Mouse (Mus musculus) neural tube, embryonic 14.5 days (tissue): ENCODE results near the gene BC005624. TPM values are rescaled to one million over a fixed set of nuclear protein-coding genes. Genes with fewer than 3 reads are reported as not detected.

Source experiments
- ATAC-seq: fragments of 200-750 bp; cut with Nextera tagmentation; 2 replicates; pipeline ENCODE4 v1.8.0; 2017; ENCODE audit warnings: low read depth, mild to moderate bottlenecking, moderate TSS enrichment, moderate library complexity
- H3K27ac ChIP-seq: fragments of 300-500 bp; sonication (generic); 2 replicates; pipeline ENCODE4 v1.5.1; 2014; ENCODE audit warnings: low read depth, mild to moderate bottlenecking, control low read depth, low read length, moderate library complexity, mixed read lengths
- H3K27me3 ChIP-seq: fragments of 300-500 bp; sonication (generic); 2 replicates; pipeline ENCODE4 v1.6.1; 2014; ENCODE audit warnings: low read length; ENCODE audit not compliant: control insufficient read depth, insufficient read depth
- H3K36me3 ChIP-seq: fragments of 300-500 bp; sonication (generic); 2 replicates; pipeline ENCODE4 v1.6.1; 2014; ENCODE audit warnings: low read length, mixed read lengths; ENCODE audit not compliant: control insufficient read depth, insufficient read depth
- H3K4me1 ChIP-seq: fragments of 300-500 bp; sonication (generic); 2 replicates; pipeline ENCODE4 v1.6.1; 2014; ENCODE audit warnings: low read length; ENCODE audit not compliant: control insufficient read depth, insufficient read depth
- H3K4me2 ChIP-seq: fragments of 300-500 bp; sonication (generic); 2 replicates; pipeline ENCODE4 v1.6.1; 2014; ENCODE audit warnings: mild to moderate bottlenecking, low read depth, low read length, control low read depth
- H3K4me3 ChIP-seq: fragments of 300-500 bp; sonication (generic); 2 replicates; pipeline ENCODE4 v1.5.1; 2014; ENCODE audit warnings: low read depth, low read length, control low read depth, mixed read lengths
- H3K9ac ChIP-seq: fragments of 300-500 bp; sonication (generic); replicated peaks from 2 replicates; pipeline ENCODE4 v1.6.1; 2014; ENCODE audit warnings: low read depth, mild to moderate bottlenecking, control low read depth, low read length, mixed read lengths
- H3K9me3 ChIP-seq: fragments of 300-500 bp; sonication (generic); 2 replicates; pipeline ENCODE4 v1.6.1; 2016; ENCODE audit warnings: low read length; ENCODE audit not compliant: control insufficient read depth
- WGBS: fragments of 180-500 bp; shearing (Covaris S2); extraction: QIAGEN DNeasy Blood & Tissue Kit; methylation state at CpG from one replicate; pipeline ENCODE4 v1.1.7; 2014; 5-methylcytosine and 5-hydroxymethylcytosine counted together
- polyA plus RNA-seq: library from polyadenylated mRNA; unstranded; fragments of >200 nt; fragmentation: Nextera tagmentation; extraction: Ambion mirVana; gene quantifications from 2 replicates; pipeline ENCODE4 v1.2.1, GENCODE M21; 2014

Gene BC005624
- polyA plus RNA-seq, 1 experiment from 2014 or later = 75.7 TPM

DNA sequence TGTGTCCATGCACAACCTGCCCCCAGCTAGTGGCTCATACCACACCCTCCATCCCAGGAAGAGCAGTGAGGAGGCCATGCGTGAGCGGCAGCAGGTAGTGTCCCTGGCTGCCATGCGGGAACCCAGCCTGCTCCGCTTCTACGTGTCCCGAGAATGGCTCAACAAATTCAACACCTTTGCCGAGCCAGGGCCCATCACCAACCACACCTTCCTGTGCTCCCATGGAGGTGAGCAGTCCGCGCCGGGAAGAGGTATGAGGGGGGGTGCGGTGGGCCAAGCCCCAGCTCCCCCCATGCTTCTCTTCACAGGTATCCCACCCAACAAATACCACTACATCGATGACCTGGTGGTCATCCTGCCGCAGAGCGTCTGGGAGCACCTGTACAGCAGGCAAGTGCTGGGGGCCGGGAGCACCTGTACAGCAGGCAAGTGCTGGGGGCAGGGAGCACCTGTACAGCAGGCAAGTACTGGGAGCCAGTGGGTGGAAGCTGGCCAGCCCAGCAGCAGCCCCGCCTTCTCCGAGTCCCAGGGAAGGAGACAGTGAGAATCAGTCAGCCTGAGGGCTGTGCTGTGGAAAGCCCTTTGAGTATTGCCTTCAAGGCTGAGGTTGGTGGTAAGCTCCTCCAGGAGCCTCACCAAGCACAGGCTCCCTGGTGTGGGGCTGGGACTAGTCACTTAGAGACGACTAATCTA lies 35.8 kb upstream of the BC005624 start:
- Histone ChIP-seq H3K27ac (no peak overlapping the region), H3K4me1 (no peaks in the 10 kb centered on the region), H3K4me3 (no peak overlapping the region), H3K4me2 (no peak overlapping the region), H3K36me3 (peaks cover 59% of the 10 kb centered on the region), H3K9ac (no peak overlapping the region), H3K27me3 (no peaks in the 10 kb centered on the region), H3K9me3 (no peaks in the 10 kb centered on the region)
- ATAC-seq = no peak
- WGBS = 92% methylated on average over 18 of the region's 18 CpGs

DNA sequence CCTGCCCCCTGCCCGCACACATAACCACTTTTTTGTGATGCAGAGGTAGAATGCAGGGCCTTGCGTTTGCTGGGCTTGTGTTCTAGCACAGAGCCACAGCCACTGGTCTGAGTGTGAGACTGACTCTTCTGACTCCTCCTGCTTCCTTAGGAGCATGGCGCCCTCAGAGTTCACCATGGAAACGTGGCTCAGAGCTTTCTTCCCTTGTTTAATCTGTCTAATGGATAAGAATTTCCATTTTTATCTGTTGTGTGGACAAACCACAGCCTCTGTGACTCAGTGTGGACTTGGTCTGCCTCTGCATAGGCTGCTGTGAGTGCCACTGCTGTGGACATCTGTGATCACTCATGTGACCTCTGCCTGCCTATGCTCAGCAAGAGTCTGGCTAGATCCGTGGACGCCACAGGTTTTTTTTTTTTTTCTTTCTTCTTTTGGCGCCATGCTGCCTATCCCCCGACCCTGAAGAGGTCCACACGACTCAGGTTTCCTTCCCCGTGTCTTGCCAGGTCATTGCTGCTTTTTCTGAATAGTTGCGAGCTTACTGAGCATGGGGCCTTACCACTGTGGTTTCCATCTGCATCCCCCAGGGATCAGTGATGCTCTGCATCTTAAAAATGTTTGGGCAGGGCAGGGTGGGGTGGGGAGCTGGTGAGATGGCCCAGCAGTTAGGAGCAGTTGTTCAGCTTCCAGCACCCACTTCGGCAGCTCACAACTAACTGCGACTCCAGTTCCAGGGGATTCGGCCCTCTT lies 31.5 kb upstream of the BC005624 start:
- no peaks in the 10 kb centered on the region for H3K27me3 ChIP-seq
- H3K9ac ChIP-seq = no peak overlapping the region
- 75% methylated on average over 14 of the region's 14 CpGs for WGBS
- no peak for ATAC-seq
- H3K4me3 ChIP-seq = no peak overlapping the region
- peaks cover 44% of the 10 kb centered on the region for H3K36me3 ChIP-seq
- no peaks in the 10 kb centered on the region for H3K9me3 ChIP-seq
- no peaks in the 10 kb centered on the region for H3K4me1 ChIP-seq
- no peak overlapping the region for H3K4me2 ChIP-seq
- H3K27ac ChIP-seq = no peak overlapping the region

DNA sequence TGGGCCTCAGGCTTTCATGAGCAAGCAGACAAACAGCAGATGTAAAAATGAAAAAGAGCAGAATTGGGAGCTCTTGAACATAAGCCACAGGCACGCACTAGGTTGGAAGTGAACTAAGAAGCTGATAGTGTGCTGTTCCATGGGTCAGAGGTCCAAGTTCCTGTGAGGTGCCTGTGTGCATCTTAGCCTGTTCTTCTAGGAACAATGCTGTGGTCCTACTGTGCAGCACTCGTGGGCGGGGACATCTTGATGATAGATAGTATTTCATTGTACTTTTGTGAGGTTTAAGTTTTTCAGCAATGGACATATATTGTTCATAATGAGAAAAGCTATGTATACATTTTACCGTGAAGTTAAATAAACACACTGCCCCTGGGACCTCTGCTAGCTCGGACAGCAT lies 25.2 kb upstream of the BC005624 start:
- 87% methylated on average over 5 of the region's 5 CpGs for whole genome bisulfite sequencing
- peaks cover 48% of the 10 kb centered on the region for H3K36me3 ChIP-seq
- ATAC-seq = no peak
- no peak overlapping the region for H3K27ac ChIP-seq
- no peak overlapping the region for H3K4me2 ChIP-seq
- H3K9ac ChIP-seq = no peak overlapping the region
- H3K4me3 ChIP-seq = no peak overlapping the region
- no peaks in the 10 kb centered on the region for H3K9me3 ChIP-seq
- no peaks in the 10 kb centered on the region for H3K4me1 ChIP-seq
- no peaks in the 10 kb centered on the region for H3K27me3 ChIP-seq

DNA sequence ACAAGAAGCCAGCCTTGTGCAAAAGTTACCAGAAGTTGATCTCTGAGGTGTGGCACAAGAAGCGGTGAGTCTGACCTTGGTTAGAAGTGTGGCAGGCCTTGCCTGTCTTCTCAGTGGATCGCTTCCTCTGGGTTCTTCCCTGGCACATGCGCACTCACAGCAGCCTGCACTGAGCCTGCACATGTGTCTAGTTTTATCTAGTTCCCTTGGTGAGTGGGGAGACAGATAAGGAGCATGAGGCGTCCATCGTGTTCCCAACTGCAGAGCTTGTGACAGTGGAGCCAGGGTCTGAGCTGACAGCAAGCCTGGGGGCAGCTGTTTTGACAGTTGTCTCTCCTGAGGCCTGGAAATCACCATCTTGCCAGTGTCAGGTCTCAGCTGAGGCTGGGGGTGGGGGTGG lies 24.4 kb upstream of the BC005624 start:
- Histone ChIP-seq H3K36me3 (peaks cover 51% of the 10 kb centered on the region), H3K4me1 (no peaks in the 10 kb centered on the region), H3K9me3 (no peaks in the 10 kb centered on the region), H3K27me3 (no peaks in the 10 kb centered on the region), H3K27ac (no peak overlapping the region), H3K9ac (no peak overlapping the region), H3K4me2 (no peak overlapping the region), H3K4me3 (no peak overlapping the region)
- no peak for ATAC-seq
- WGBS = 67% methylated on average over 5 of the region's 5 CpGs

DNA sequence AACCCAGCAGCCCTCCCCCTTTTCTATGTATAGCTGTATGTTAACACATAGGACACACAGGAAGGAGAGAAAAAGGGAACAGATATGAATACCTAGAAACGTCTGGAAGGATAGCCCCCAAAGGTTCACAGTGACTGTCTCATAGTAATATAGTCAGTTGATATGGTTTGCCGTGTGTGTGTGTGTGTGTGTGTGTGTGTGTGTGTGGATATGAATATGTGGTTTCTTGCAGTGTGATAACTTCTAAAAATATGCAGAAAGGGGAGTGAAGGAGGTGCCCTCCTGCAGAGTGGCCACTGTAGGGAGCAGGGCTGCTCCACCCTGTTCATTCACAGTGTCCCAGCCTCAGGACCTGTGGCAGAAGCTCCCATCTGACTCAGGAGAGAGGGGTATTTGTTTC lies 23.5 kb upstream of the BC005624 start:
- no peak overlapping the region for H3K4me2 ChIP-seq
- no peaks in the 10 kb centered on the region for H3K9me3 ChIP-seq
- no peaks in the 10 kb centered on the region for H3K4me1 ChIP-seq
- H3K36me3 ChIP-seq = peaks cover 48% of the 10 kb centered on the region
- no peak overlapping the region for H3K9ac ChIP-seq
- H3K27ac ChIP-seq = no peak overlapping the region
- H3K4me3 ChIP-seq = no peak overlapping the region
- no peak for ATAC-seq
- WGBS = 69% methylated on average over 2 of the region's 2 CpGs
- H3K27me3 ChIP-seq = no peaks in the 10 kb centered on the region

DNA sequence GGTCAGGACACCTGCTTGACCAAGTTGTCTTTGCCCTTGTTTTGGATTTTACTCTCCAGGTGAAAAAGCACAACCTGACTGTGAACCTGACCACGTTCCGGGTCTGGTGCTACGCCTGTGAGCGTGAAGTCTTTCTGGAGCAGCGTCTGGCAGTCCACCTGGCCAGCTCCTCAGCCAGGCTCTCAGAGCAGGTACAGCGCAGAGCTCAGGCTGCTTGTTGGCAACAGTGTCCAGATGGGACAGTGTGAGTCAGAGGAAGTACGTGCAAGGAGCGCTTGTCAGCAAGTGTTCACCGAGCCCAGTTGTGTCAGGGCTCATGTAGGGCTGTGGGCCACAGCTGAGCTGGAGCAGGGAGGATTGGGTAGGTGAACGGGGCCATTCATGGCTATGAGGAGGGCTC lies 20.9 kb upstream of the BC005624 start:
- 0 out of 2 replicates have a peak, but pooled peaks cover 4% of the 10 kb centered on the region for H3K4me1 ChIP-seq
- H3K27ac ChIP-seq = no peak overlapping the region
- no peaks in the 10 kb centered on the region for H3K27me3 ChIP-seq
- WGBS = 95% methylated on average over 10 of the region's 10 CpGs
- peaks cover 50% of the 10 kb centered on the region for H3K36me3 ChIP-seq
- H3K4me3 ChIP-seq = no peak overlapping the region
- H3K9ac ChIP-seq = no peak overlapping the region
- H3K4me2 ChIP-seq = no peak overlapping the region
- H3K9me3 ChIP-seq = no peaks in the 10 kb centered on the region
- no peak for ATAC-seq

DNA sequence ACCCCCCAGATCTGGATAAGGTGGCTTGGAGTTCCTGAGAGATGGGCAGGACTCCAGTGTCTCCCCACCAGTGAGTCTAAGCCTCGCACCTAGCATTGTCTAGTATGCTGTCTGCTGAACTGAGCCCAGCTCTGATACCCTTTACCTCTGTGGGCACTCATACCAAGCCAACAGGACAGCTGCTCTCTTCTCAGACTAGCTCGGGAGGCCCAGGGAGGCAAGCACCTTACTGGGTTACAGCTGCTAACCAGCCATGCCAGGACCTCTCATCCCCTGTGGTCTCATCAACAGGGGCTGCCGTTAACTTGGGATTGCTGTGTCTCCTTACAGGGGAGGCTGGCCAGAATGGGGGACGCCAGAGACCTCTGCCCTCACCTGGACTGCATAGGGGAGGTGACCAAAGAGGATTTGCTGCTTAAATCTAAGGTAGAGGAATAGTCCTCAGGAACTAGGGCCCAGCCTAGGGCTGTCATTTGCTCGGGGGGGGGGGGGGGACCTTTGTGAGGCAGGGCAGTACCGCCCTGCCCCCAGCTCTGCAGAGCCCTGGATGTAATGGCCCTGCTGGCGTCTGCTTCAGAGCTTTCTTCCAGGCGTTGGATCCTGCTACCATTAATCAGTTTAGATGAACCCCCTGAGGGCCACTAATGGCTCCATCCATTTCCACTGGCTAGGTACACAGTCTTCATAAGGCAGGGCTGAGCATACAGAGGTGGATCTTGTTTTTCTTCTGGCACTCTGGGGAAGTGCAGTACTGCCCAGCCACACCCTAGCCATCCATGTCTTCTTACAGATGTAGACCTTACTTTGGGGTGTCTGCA lies 16.7 kb upstream of the BC005624 start:
- Histone ChIP-seq H3K9ac (0 out of 2 replicates have a peak overlapping the region, but pooled peaks have one; percentile 11), H3K9me3 (no peaks in the 10 kb centered on the region), H3K27ac (peak overlapping the region; percentile 62), H3K4me2 (no peak overlapping the region), H3K36me3 (peaks cover 28% of the 10 kb centered on the region), H3K4me3 (no peak overlapping the region), H3K27me3 (no peaks in the 10 kb centered on the region), H3K4me1 (0 out of 2 replicates have a peak, but pooled peaks cover 4% of the 10 kb centered on the region)
- ATAC-seq = peak; percentile 72
- 36% methylated on average over 8 of the region's 8 CpGs for WGBS

DNA sequence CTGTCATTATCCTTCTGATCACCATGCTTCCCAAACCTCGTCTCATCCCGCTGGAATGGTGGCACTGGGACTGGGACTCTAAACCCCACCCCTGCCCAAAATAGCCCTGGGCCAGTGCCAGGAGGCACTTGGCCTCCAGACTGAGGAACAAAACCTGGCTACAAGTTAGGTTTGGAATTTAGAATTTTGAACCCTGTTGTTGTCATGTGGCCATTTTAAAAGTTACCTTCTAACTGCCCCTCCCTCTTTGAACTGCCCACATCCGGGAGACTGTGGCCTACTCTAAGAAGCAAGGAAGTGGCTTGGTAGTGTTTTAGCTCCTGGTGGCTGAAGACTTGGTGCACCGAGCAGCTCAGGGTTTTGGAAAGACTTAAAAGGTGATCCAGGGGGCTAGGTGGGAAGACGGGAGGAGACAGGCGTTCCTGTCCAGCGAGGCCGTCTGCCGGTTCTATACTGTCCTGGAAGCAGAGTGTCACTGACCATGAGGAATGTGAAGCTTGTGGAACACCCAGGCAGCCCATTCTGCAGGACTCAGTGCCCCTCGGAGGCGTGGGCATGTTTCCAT lies 13.5 kb upstream of the BC005624 start:
- no peak for ATAC-seq
- peaks cover 5% of the 10 kb centered on the region; the same call in 1 of the 2 replicates for H3K36me3 ChIP-seq
- no peak overlapping the region for H3K9ac ChIP-seq
- H3K27me3 ChIP-seq = no peaks in the 10 kb centered on the region
- no peak overlapping the region for H3K4me3 ChIP-seq
- 0 out of 2 replicates have a peak, but pooled peaks cover 4% of the 10 kb centered on the region for H3K4me1 ChIP-seq
- H3K4me2 ChIP-seq = no peak overlapping the region
- WGBS = 85% methylated on average over 11 of the region's 11 CpGs
- H3K27ac ChIP-seq = no peak overlapping the region
- no peaks in the 10 kb centered on the region for H3K9me3 ChIP-seq
